In the genomic region with DNA sequence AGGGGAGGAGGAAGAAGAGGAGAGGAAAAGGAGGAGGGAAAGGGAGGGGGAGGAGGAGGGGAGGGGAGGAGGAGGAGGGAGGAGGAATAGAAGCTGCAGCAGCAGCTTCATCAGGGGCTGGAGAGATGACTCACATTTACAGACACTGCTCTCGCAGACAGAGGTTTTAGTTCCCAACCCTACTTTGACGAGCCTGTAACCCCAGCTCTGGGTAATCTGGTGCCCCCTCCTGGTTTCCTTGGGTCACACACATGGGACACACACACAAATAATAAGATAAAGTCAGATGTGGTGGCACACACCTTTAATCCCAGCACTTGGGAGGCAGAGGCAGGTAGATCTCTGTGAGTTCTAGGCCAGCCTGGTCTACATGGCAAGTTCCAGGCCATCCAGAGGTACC, we compare ENCODE assay signal across 8 mouse cellular contexts. TPM values are rescaled to one million over a fixed set of nuclear protein-coding genes. Genes with fewer than 3 reads are reported as not detected.
A peak's percentile ranks its signal among the peaks of the same experiment; 100 is the strongest.
DNase-seq lines count a peak whose midpoint lies in the region; ATAC-seq and TF ChIP-seq lines count a peak whose summit lies in the region.
"Had no signal": no experiment of that assay in that cellular context is flagged by ENCODE, and none has a peak within 500 bp of the region (broad histone marks: within the 10 kb centered on the region; RNA-seq: fewer than 3 reads in every experiment).

No protein-coding gene starts in this region.

- peak; percentile 39 for TF ChIP-seq CTCF in left cerebral cortex, adult 2 months (IDR thresholded peaks at IDR 0.05)

- intact Hi-C loops in left cerebral cortex, adult 2 months (cut with DNase I) = no loop called here
- intact Hi-C loops in left cerebral cortex, postnatal 25 days (cut with DNase I) = no loop called here

- no peaks in the 10 kb centered on the region for H3K9me3 ChIP-seq in neural tube, embryonic 15.5 days (replicated peaks)
- H3K9me3 ChIP-seq: liver, embryonic 15.5 days had no signal

- ATAC-seq in neural tube, embryonic 15.5 days (ENCODE audit: low FRiP score) = no peak

- WGBS in neural tube, embryonic 15.5 days = 31% methylated on average over 2 of the region's 2 CpGs

- no peaks in the 10 kb centered on the region for H3K36me3 ChIP-seq in splenic B cell, adult 2 months (ENCODE audit: control insufficient read depth, insufficient read depth, low read length, poor library complexity, severe bottlenecking)
- H3K36me3 ChIP-seq in neural tube, embryonic 15.5 days = peaks cover 44% of the 10 kb centered on the region
- H3K36me3 ChIP-seq: liver, embryonic 15.5 days had no signal

- H3K9ac ChIP-seq in neural tube, embryonic 15.5 days (replicated peaks) = no peak overlapping the region
- H3K9ac ChIP-seq: liver, embryonic 15.5 days had no signal

- no peak overlapping the region for H3K27ac ChIP-seq in left cerebral cortex, adult 2 months
- no peak overlapping the region for H3K27ac ChIP-seq in neural tube, embryonic 15.5 days (replicated peaks)
- H3K27ac ChIP-seq: liver, embryonic 15.5 days had no signal

- no peaks in the 10 kb centered on the region for H3K27me3 ChIP-seq in splenic B cell, adult 2 months (ENCODE audit: control insufficient read depth, insufficient read depth, low read length, poor library complexity, severe bottlenecking)
- H3K27me3 ChIP-seq in neural tube, embryonic 15.5 days (replicated peaks) = no peaks in the 10 kb centered on the region
- H3K27me3 ChIP-seq: liver, embryonic 15.5 days had no signal

- DNase-seq in left cerebral cortex, adult 2 months (ENCODE audit: extremely low spot score in 1 of 2, low spot score in 2 of 2) = no peak
- no peak for DNase-seq in left cerebral cortex, postnatal 25 days (ENCODE audit: low spot score in 2 of 2)
- peak; percentile 30 for DNase-seq in T-cell, adult 2 months (ENCODE audit: low spot score)
- peak; percentile 39 to 56 for DNase-seq in kidney, postnatal 4 days
- DNase-seq in splenic B cell, adult 2 months (ENCODE audit: low read depth, low spot score) = peak; percentile 64
- DNase-seq in layer of hippocampus, adult 9-10 months (ENCODE audit: low spot score) = no peak

- no peaks in the 10 kb centered on the region for H3K4me1 ChIP-seq in neural tube, embryonic 15.5 days

- H3K4me2 ChIP-seq in neural tube, embryonic 15.5 days = no peak overlapping the region
- H3K4me2 ChIP-seq: liver, embryonic 15.5 days had no signal

- no peak overlapping the region for H3K4me3 ChIP-seq in left cerebral cortex, adult 2 months
- H3K4me3 ChIP-seq in neural tube, embryonic 15.5 days (replicated peaks) = no peak overlapping the region
- H3K4me3 ChIP-seq: liver, embryonic 15.5 days had no signal

RNA-seq across cellular contexts. Expression of a gene that starts 19.1 kb away (rescaled TPM):
- 100 to 1,000 TPM in 1 of 2 experiments, 10 to 100 TPM in 1; 97.4 to 102 TPM for total RNA-seq in left cerebral cortex, adult 2 months (2021)
- total RNA-seq in left cerebral cortex, postnatal 25 days (2021) = 10 to 100 TPM; 90.1 to 97.8 TPM
- 25.2 and 39.3 TPM in 2 replicates for polyA plus RNA-seq in neural tube, embryonic 15.5 days (2015; fragmentation: Nextera tagmentation; extraction: Ambion mirVana)

RNA-seq across cellular contexts. Expression of a gene that starts 27.2 kb away (rescaled TPM):
- 10 to 100 TPM; 45.5 to 54.9 TPM for total RNA-seq in left cerebral cortex, adult 2 months (2021)
- total RNA-seq in left cerebral cortex, postnatal 25 days (2021) = 10 to 100 TPM; 50.6 to 52.6 TPM
- 95.7 and 112 TPM in 2 replicates for polyA plus RNA-seq in neural tube, embryonic 15.5 days (2015; fragmentation: Nextera tagmentation; extraction: Ambion mirVana)

RNA-seq across cellular contexts. Expression of a gene that starts 43.2 kb away (rescaled TPM):
- total RNA-seq in left cerebral cortex, adult 2 months (2021) = under 1 TPM in 1 of 2 experiments, not detected in 1; 0.70 TPM
- total RNA-seq in left cerebral cortex, postnatal 25 days (2021) = not detected
- 0.75 and 1.2 TPM in 2 replicates for polyA plus RNA-seq in neural tube, embryonic 15.5 days (2015; fragmentation: Nextera tagmentation; extraction: Ambion mirVana)

Comparison
In these comparisons a context has a peak if more than half of its experiments do, and no peak if none do; other contexts are left out.
1. DNase-seq: peak in T-cell, adult 2 months (single experiment), kidney, postnatal 4 days (2 of 2) and splenic B cell, adult 2 months (single experiment); none in left cerebral cortex, adult 2 months (0 of 2), left cerebral cortex, postnatal 25 days (0 of 2) and layer of hippocampus, adult 9-10 months (single experiment).